Mouse (Mus musculus): Measurements from ENCODE around the gene Mfsd14a.

DNA sequence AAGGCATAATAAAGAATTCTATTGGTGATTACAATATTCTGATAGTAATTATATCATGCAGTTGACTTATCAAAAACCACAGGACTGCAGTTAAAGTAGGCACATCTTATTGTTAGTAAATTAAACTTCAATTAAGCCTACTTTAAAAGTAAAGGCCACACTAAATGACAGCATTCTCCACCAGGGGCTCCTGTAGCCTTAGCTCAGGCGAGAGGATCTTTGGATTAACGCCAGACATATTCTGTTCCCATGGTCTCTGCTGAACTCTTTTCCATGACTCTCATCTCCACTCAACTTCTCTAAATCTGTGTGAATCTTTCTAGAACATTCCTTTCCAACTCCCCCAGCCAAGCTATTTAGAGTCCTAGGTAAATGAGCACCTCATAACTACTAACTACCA, 36.3 kb upstream of the Mfsd14a start:
- TF ChIP-seq ZC3H11A (IDR thresholded peaks at IDR 0.05; ENCODE audit: borderline replicate concordance, low read depth, low read length), result no peak
- no peak for TF ChIP-seq HCFC1 (IDR thresholded peaks at IDR 0.05; ENCODE audit: borderline replicate concordance, insufficient read depth, low read length)
- no peak for TF ChIP-seq ZNF384 (IDR thresholded peaks at IDR 0.05; ENCODE audit: low read depth, low read length)
- TF ChIP-seq MAFK (IDR thresholded peaks at IDR 0.05; ENCODE audit: insufficient read depth, low read depth, low read length), result no peak
- no peak for TF ChIP-seq CHD2 (IDR thresholded peaks at IDR 0.05; ENCODE audit: low read depth, low read length)
